Mouse (Mus musculus) testis, adult 2 months (tissue): Measurements from ENCODE around the gene Esrra.

Source experiments
- CTCF ChIP-seq: fragments of 200-500 bp; IDR thresholded peaks from 2 replicates; pipeline ENCODE4 v1.5.1; 2012; ENCODE audit warnings: low read depth, mild to moderate bottlenecking, inconsistent platforms, low read length, moderate library complexity; ENCODE audit not compliant: control insufficient read depth, insufficient read depth, insufficient replicate concordance
- POLR2A ChIP-seq: fragments of 200-500 bp; IDR thresholded peaks from 2 replicates; pipeline ENCODE4 v1.6.1; 2012; ENCODE audit warnings: low read depth, mild to moderate bottlenecking, inconsistent platforms, low read length, moderate library complexity; ENCODE audit not compliant: control insufficient read depth

- TF ChIP-seq CTCF (no peak), POLR2A (no peak)
These were observed 4.2 kb upstream of the Esrra start for GRCm38 (mm10) chr19:6925611-6926329.
